Mouse (Mus musculus): ENCODE measurements around the gene Gstm2. TPM values are rescaled to one million over a fixed set of nuclear protein-coding genes. Genes with fewer than 3 reads are reported as not detected.
"Not testable (repeated sequence)": the region's sequence is repeated elsewhere in the genome, so short reads cannot be mapped to it uniquely, and the experiment has no call there.

Gene Gstm2
- polyA plus RNA-seq, 1 experiment from 2014 or later, result 30.1 TPM

- Histone ChIP-seq H3K9me3 (ENCODE audit: control insufficient read depth, low read length) (no peaks in the 10 kb centered on the region), H3K4me2 (ENCODE audit: low read depth, severe bottlenecking) (no peak overlapping the region), H3K27me3 (ENCODE audit: control insufficient read depth, insufficient read depth, low read length) (no peaks in the 10 kb centered on the region), H3K4me1 (ENCODE audit: control insufficient read depth, insufficient read depth, low read length) (0 out of 2 replicates have a peak, but pooled peaks cover 2% of the 10 kb centered on the region), H3K9ac (ENCODE audit: low read length) (no peak overlapping the region), H3K4me3 (ENCODE audit: low read depth, low read length) (no peak overlapping the region), H3K27ac (replicated peaks; ENCODE audit: low read depth, low read length) (no peak overlapping the region), H3K36me3 (ENCODE audit: control insufficient read depth, insufficient read depth, low read length) (no peaks in the 10 kb centered on the region)
- no peak for DNase-seq (ENCODE audit: low spot score)
- 85% methylated on average over 4 of the region's 4 CpGs for whole genome bisulfite sequencing
- no peak for ATAC-seq (ENCODE audit: insufficient number of reproducible peaks, low FRiP score, low TSS enrichment, low read depth)
These were observed 27.1 kb upstream of the Gstm2 start for GRCm38 (mm10) chr3:108013331-108013871.

- no peaks in the 10 kb centered on the region for H3K4me1 ChIP-seq (ENCODE audit: control insufficient read depth, insufficient read depth, low read length)
These were observed 25.3 kb upstream of the Gstm2 start for GRCm38 (mm10) chr3:108011558-108011957.

GRCm38 (mm10) chr3:108010286-108010685 lies 24.0 kb upstream of the Gstm2 start:
- no peak overlapping the region for H3K9ac ChIP-seq (ENCODE audit: low read length)
- no peak overlapping the region for H3K4me3 ChIP-seq (ENCODE audit: low read depth, low read length)
- ATAC-seq (ENCODE audit: insufficient number of reproducible peaks, low FRiP score, low TSS enrichment, low read depth) (no peak), DNase-seq (ENCODE audit: low spot score) (no peak)
- no peak overlapping the region for H3K27ac ChIP-seq (replicated peaks; ENCODE audit: low read depth, low read length)
- no peak overlapping the region for H3K4me2 ChIP-seq (ENCODE audit: low read depth, severe bottlenecking)
- 72% methylated on average over 2 of the region's 2 CpGs for WGBS
- no peaks in the 10 kb centered on the region for H3K4me1 ChIP-seq (ENCODE audit: control insufficient read depth, insufficient read depth, low read length)
- no peaks in the 10 kb centered on the region for H3K9me3 ChIP-seq (ENCODE audit: control insufficient read depth, low read length)
- H3K27me3 ChIP-seq (ENCODE audit: control insufficient read depth, insufficient read depth, low read length), result no peaks in the 10 kb centered on the region
- no peaks in the 10 kb centered on the region for H3K36me3 ChIP-seq (ENCODE audit: control insufficient read depth, insufficient read depth, low read length)

More at GRCm38 (mm10) chr3:108011558-108011957, 25.3 kb upstream of the Gstm2 start:
- DNase-seq (ENCODE audit: low spot score), result no peak
- 80% methylated on average over 3 of the region's 3 CpGs for WGBS
- Histone ChIP-seq H3K36me3 (ENCODE audit: control insufficient read depth, insufficient read depth, low read length) (no peaks in the 10 kb centered on the region), H3K9me3 (ENCODE audit: control insufficient read depth, low read length) (no peaks in the 10 kb centered on the region), H3K4me3 (ENCODE audit: low read depth, low read length) (no peak overlapping the region), H3K27ac (replicated peaks; ENCODE audit: low read depth, low read length) (no peak overlapping the region), H3K27me3 (ENCODE audit: control insufficient read depth, insufficient read depth, low read length) (no peaks in the 10 kb centered on the region), H3K4me2 (ENCODE audit: low read depth, severe bottlenecking) (no peak overlapping the region), H3K9ac (ENCODE audit: low read length) (no peak overlapping the region)
- no peak for ATAC-seq (ENCODE audit: insufficient number of reproducible peaks, low FRiP score, low TSS enrichment, low read depth)

- DNase-seq (ENCODE audit: low spot score), result no peak
- H3K4me1 ChIP-seq (ENCODE audit: control insufficient read depth, insufficient read depth, low read length), result no peaks in the 10 kb centered on the region
- no peaks in the 10 kb centered on the region for H3K9me3 ChIP-seq (ENCODE audit: control insufficient read depth, low read length)
- no peak overlapping the region for H3K4me3 ChIP-seq (ENCODE audit: low read depth, low read length)
- WGBS, result 94% methylated on average over 8 of the region's 8 CpGs
- H3K4me2 ChIP-seq (ENCODE audit: low read depth, severe bottlenecking), result no peak overlapping the region
- no peak overlapping the region for H3K9ac ChIP-seq (ENCODE audit: low read length)
- no peaks in the 10 kb centered on the region for H3K36me3 ChIP-seq (ENCODE audit: control insufficient read depth, insufficient read depth, low read length)
- H3K27ac ChIP-seq (replicated peaks; ENCODE audit: low read depth, low read length), result no peak overlapping the region
- ATAC-seq (ENCODE audit: insufficient number of reproducible peaks, low FRiP score, low TSS enrichment, low read depth), result no peak
- H3K27me3 ChIP-seq (ENCODE audit: control insufficient read depth, insufficient read depth, low read length), result no peaks in the 10 kb centered on the region
These were observed 15.8 kb upstream of the Gstm2 start for GRCm38 (mm10) chr3:108002021-108002420.

GRCm38 (mm10) chr3:107999491-107999890 lies 13.2 kb upstream of the Gstm2 start:
- Histone ChIP-seq H3K9me3 (ENCODE audit: control insufficient read depth, low read length) (no peaks in the 10 kb centered on the region), H3K36me3 (ENCODE audit: control insufficient read depth, insufficient read depth, low read length) (no peaks in the 10 kb centered on the region), H3K4me2 (ENCODE audit: low read depth, severe bottlenecking) (no peak overlapping the region), H3K4me3 (ENCODE audit: low read depth, low read length) (no peak overlapping the region), H3K27me3 (ENCODE audit: control insufficient read depth, insufficient read depth, low read length) (no peaks in the 10 kb centered on the region), H3K27ac (replicated peaks; ENCODE audit: low read depth, low read length) (no peak overlapping the region), H3K9ac (ENCODE audit: low read length) (no peak overlapping the region), H3K4me1 (ENCODE audit: control insufficient read depth, insufficient read depth, low read length) (no peaks in the 10 kb centered on the region)
- WGBS, result 89% methylated on average over 3 of the region's 3 CpGs
- ATAC-seq (ENCODE audit: insufficient number of reproducible peaks, low FRiP score, low TSS enrichment, low read depth) (no peak), DNase-seq (ENCODE audit: low spot score) (no peak)

- WGBS, result 93% methylated on average over 3 of the region's 3 CpGs
- Histone ChIP-seq H3K9me3 (ENCODE audit: control insufficient read depth, low read length) (no peaks in the 10 kb centered on the region), H3K27me3 (ENCODE audit: control insufficient read depth, insufficient read depth, low read length) (no peaks in the 10 kb centered on the region), H3K4me3 (ENCODE audit: low read depth, low read length) (no peak overlapping the region), H3K36me3 (ENCODE audit: control insufficient read depth, insufficient read depth, low read length) (no peaks in the 10 kb centered on the region), H3K9ac (ENCODE audit: low read length) (no peak overlapping the region), H3K4me1 (ENCODE audit: control insufficient read depth, insufficient read depth, low read length) (no peaks in the 10 kb centered on the region), H3K4me2 (ENCODE audit: low read depth, severe bottlenecking) (no peak overlapping the region), H3K27ac (replicated peaks; ENCODE audit: low read depth, low read length) (no peak overlapping the region)
- ATAC-seq (ENCODE audit: insufficient number of reproducible peaks, low FRiP score, low TSS enrichment, low read depth) (no peak), DNase-seq (ENCODE audit: low spot score) (no peak)
These were observed 12.3 kb upstream of the Gstm2 start for GRCm38 (mm10) chr3:107998591-107998990.

GRCm38 (mm10) chr3:107996576-107996975 lies 10.3 kb upstream of the Gstm2 start:
- Histone ChIP-seq H3K4me1 (ENCODE audit: control insufficient read depth, insufficient read depth, low read length) (no peaks in the 10 kb centered on the region), H3K9me3 (ENCODE audit: control insufficient read depth, low read length) (no peaks in the 10 kb centered on the region), H3K27ac (replicated peaks; ENCODE audit: low read depth, low read length) (no peak overlapping the region), H3K4me3 (ENCODE audit: low read depth, low read length) (no peak overlapping the region), H3K36me3 (ENCODE audit: control insufficient read depth, insufficient read depth, low read length) (no peaks in the 10 kb centered on the region), H3K9ac (ENCODE audit: low read length) (no peak overlapping the region), H3K27me3 (ENCODE audit: control insufficient read depth, insufficient read depth, low read length) (no peaks in the 10 kb centered on the region), H3K4me2 (ENCODE audit: low read depth, severe bottlenecking) (no peak overlapping the region)
- ATAC-seq (ENCODE audit: insufficient number of reproducible peaks, low FRiP score, low TSS enrichment, low read depth) (no peak), DNase-seq (ENCODE audit: low spot score) (no peak)
- WGBS, result 89% methylated on average over 4 of the region's 4 CpGs

- WGBS, result 92% methylated on average over 2 of the region's 2 CpGs
- not testable (repeated sequence) for DNase-seq (ENCODE audit: low spot score); H3K27ac ChIP-seq (replicated peaks; ENCODE audit: low read depth, low read length); H3K4me1 ChIP-seq (ENCODE audit: control insufficient read depth, insufficient read depth, low read length); H3K27me3 ChIP-seq (ENCODE audit: control insufficient read depth, insufficient read depth, low read length); H3K9ac ChIP-seq (ENCODE audit: low read length); H3K36me3 ChIP-seq (ENCODE audit: control insufficient read depth, insufficient read depth, low read length); H3K9me3 ChIP-seq (ENCODE audit: control insufficient read depth, low read length); H3K4me2 ChIP-seq (ENCODE audit: low read depth, severe bottlenecking); H3K4me3 ChIP-seq (ENCODE audit: low read depth, low read length); ATAC-seq (ENCODE audit: insufficient number of reproducible peaks, low FRiP score, low TSS enrichment, low read depth)
These were observed 9.7 kb upstream of the Gstm2 start for GRCm38 (mm10) chr3:107995974-107996373.

- not testable (repeated sequence) for H3K9ac ChIP-seq (ENCODE audit: low read length); ATAC-seq (ENCODE audit: insufficient number of reproducible peaks, low FRiP score, low TSS enrichment, low read depth); H3K27ac ChIP-seq (replicated peaks; ENCODE audit: low read depth, low read length); H3K4me3 ChIP-seq (ENCODE audit: low read depth, low read length); H3K4me1 ChIP-seq (ENCODE audit: control insufficient read depth, insufficient read depth, low read length); H3K27me3 ChIP-seq (ENCODE audit: control insufficient read depth, insufficient read depth, low read length); DNase-seq (ENCODE audit: low spot score); H3K9me3 ChIP-seq (ENCODE audit: control insufficient read depth, low read length); H3K4me2 ChIP-seq (ENCODE audit: low read depth, severe bottlenecking); H3K36me3 ChIP-seq (ENCODE audit: control insufficient read depth, insufficient read depth, low read length)
- 94% methylated on average over 2 of the region's 2 CpGs for WGBS
These were observed 1.1 kb downstream of the Gstm2 start for GRCm38 (mm10) chr3:107985141-107985540.
